Mouse (Mus musculus) neural tube, embryonic 12.5 days (tissue): ENCODE measurements around the gene Olfr58. TPM values are rescaled to one million over a fixed set of nuclear protein-coding genes. Genes with fewer than 3 reads are reported as not detected.
"Not testable (repeated sequence)": the region's sequence is repeated elsewhere in the genome, so short reads cannot be mapped to it uniquely, and the experiment has no call there.

Experiments used
- ATAC-seq: fragments of 200-750 bp; cut with Nextera tagmentation; 2 replicates; pipeline ENCODE4 v1.8.0; 2017; ENCODE audit warnings: low read depth, mild to moderate bottlenecking, moderate TSS enrichment, moderate library complexity; ENCODE audit not compliant: low FRiP score
- H3K27ac ChIP-seq: fragments of 300-500 bp; sonication (generic); 2 replicates; pipeline ENCODE4 v1.5.1; 2016
- H3K27me3 ChIP-seq: fragments of 300-500 bp; sonication (generic); replicated peaks from 2 replicates; pipeline ENCODE4 v1.6.1; 2016; ENCODE audit warnings: mild to moderate bottlenecking
- H3K36me3 ChIP-seq: fragments of 300-500 bp; sonication (generic); 2 replicates; pipeline ENCODE4 v1.6.1; 2016; ENCODE audit warnings: mild to moderate bottlenecking
- H3K4me1 ChIP-seq: fragments of 300-500 bp; sonication (generic); 2 replicates; pipeline ENCODE4 v1.6.1; 2016
- H3K4me2 ChIP-seq: fragments of 300-500 bp; sonication (generic); replicated peaks from 2 replicates; pipeline ENCODE4 v1.6.1; 2016; ENCODE audit warnings: mild to moderate bottlenecking
- H3K4me3 ChIP-seq: fragments of 300-500 bp; sonication (generic); 2 replicates; pipeline ENCODE4 v1.5.1; 2016
- H3K9ac ChIP-seq: fragments of 300-500 bp; sonication (generic); 2 replicates; pipeline ENCODE4 v1.6.1; 2016; ENCODE audit warnings: mild to moderate bottlenecking
- H3K9me3 ChIP-seq: fragments of 300-500 bp; sonication (generic); 2 replicates; pipeline ENCODE4 v1.6.1; 2016; ENCODE audit warnings: mild to moderate bottlenecking
- WGBS: fragments of 180-500 bp; shearing (Covaris S2); methylation state at CpG from one replicate; pipeline ENCODE4 v1.1.7; 2016; 5-methylcytosine and 5-hydroxymethylcytosine counted together
- polyA plus RNA-seq: library from polyadenylated mRNA; unstranded; fragments of >200 nt; fragmentation: Nextera tagmentation; extraction: Ambion mirVana; gene quantifications from 2 replicates; pipeline ENCODE4 v1.2.1, GENCODE M21; 2016

Olfr58 gene
- polyA plus RNA-seq, result not detected in 2 replicates

GRCm38 (mm10) chr9:19779983-19780382 lies at the start of gene Olfr58:
Gene Olfr58, plus strand, starts transcription at chr9:19780283.
- H3K9ac ChIP-seq, result no peak within 1 kb of the TSS
- no peaks in the 10 kb centered on the region for H3K36me3 ChIP-seq
- peaks cover 12% of the 10 kb centered on the region for H3K9me3 ChIP-seq
- no peak within 1 kb of the TSS for H3K4me2 ChIP-seq
- no peak within 1 kb of the TSS for H3K27ac ChIP-seq
- no peak within 1 kb of the TSS for H3K4me3 ChIP-seq
- no peaks in the 10 kb centered on the region for H3K4me1 ChIP-seq
- H3K27me3 ChIP-seq, result no peaks in the 10 kb centered on the region
- no peak for ATAC-seq

GRCm38 (mm10) chr9:19769136-19769535 lies 10.9 kb upstream of the Olfr58 start:
- no peak for ATAC-seq
- H3K4me3 ChIP-seq, result no peak overlapping the region
- no peaks in the 10 kb centered on the region for H3K27me3 ChIP-seq
- peaks cover 50% of the 10 kb centered on the region for H3K9me3 ChIP-seq
- H3K36me3 ChIP-seq, result no peaks in the 10 kb centered on the region
- no peak overlapping the region for H3K4me2 ChIP-seq
- no peak overlapping the region for H3K27ac ChIP-seq
- WGBS, result 87% methylated on average over 14 of the region's 14 CpGs
- H3K9ac ChIP-seq, result no peak overlapping the region
- no peaks in the 10 kb centered on the region for H3K4me1 ChIP-seq

GRCm38 (mm10) chr9:19769701-19770100 lies 10.4 kb upstream of the Olfr58 start:
- 94% methylated on average over 14 of the region's 14 CpGs for WGBS

GRCm38 (mm10) chr9:19803000-19803399 lies 22.9 kb downstream of the Olfr58 start:
- H3K4me1 ChIP-seq, result no peaks in the 10 kb centered on the region
- 74% methylated on average over 1 of the region's 1 CpGs for WGBS
- H3K27me3 ChIP-seq, result no peaks in the 10 kb centered on the region
- no peak overlapping the region for H3K9ac ChIP-seq
- no peak for ATAC-seq
- no peaks in the 10 kb centered on the region for H3K36me3 ChIP-seq
- H3K27ac ChIP-seq, result no peak overlapping the region
- no peak overlapping the region for H3K4me2 ChIP-seq
- H3K4me3 ChIP-seq, result no peak overlapping the region
- H3K9me3 ChIP-seq, result no peaks in the 10 kb centered on the region

More at GRCm38 (mm10) chr9:19769701-19770100, 10.4 kb upstream of the Olfr58 start:
- Histone ChIP-seq H3K27ac (no peak overlapping the region), H3K9ac (no peak overlapping the region), H3K27me3 (no peaks in the 10 kb centered on the region), H3K4me1 (no peaks in the 10 kb centered on the region), H3K9me3 (peaks cover 48% of the 10 kb centered on the region), H3K4me3 (no peak overlapping the region), H3K36me3 (no peaks in the 10 kb centered on the region), H3K4me2 (no peak overlapping the region)
- no peak for ATAC-seq

GRCm38 (mm10) chr9:19804606-19805005 lies 24.5 kb downstream of the Olfr58 start, which contains the start of gene Olfr859:
Gene Olfr859, plus strand, starts transcription at chr9:19804906.
- H3K9me3 ChIP-seq, H3K4me3 ChIP-seq, H3K27ac ChIP-seq, H3K4me2 ChIP-seq, H3K36me3 ChIP-seq, H3K4me1 ChIP-seq, H3K9ac ChIP-seq, H3K27me3 ChIP-seq, ATAC-seq: not testable (repeated sequence)
- WGBS, result 76% methylated on average over 1 of the region's 1 CpGs

Other genes with a start within 250 kb of the Olfr58 start
- not detected in 2 replicates for gene Olfr853, start 239.2 kb upstream of the Olfr58 start, polyA plus RNA-seq
- not detected in 2 replicates for gene Olfr854, start 212.9 kb upstream of the Olfr58 start, polyA plus RNA-seq
- gene Olfr855, start 197.7 kb upstream of the Olfr58 start, polyA plus RNA-seq, result not detected in 2 replicates
- gene Zfp317, start 158.2 kb upstream of the Olfr58 start, polyA plus RNA-seq, result 37.9 and 40.6 TPM in 2 replicates
- gene Olfr857, start 70.8 kb upstream of the Olfr58 start, polyA plus RNA-seq, result not detected in 2 replicates
- gene Olfr859, start 24.6 kb downstream of the Olfr58 start, polyA plus RNA-seq, result not detected in 2 replicates
- gene Olfr860, start 69.5 kb downstream of the Olfr58 start, polyA plus RNA-seq, result not detected in 2 replicates
- not detected in 2 replicates for gene Olfr862, start 107.7 kb downstream of the Olfr58 start, polyA plus RNA-seq
- gene Olfr77, start 136.6 kb downstream of the Olfr58 start, polyA plus RNA-seq, result 0.16 and 0.27 TPM in 2 replicates
- gene Olfr866, start 247.8 kb downstream of the Olfr58 start, polyA plus RNA-seq, result not detected in 2 replicates